Mouse (Mus musculus): Measurements from ENCODE around the gene Cryz. TPM values are rescaled to one million over a fixed set of nuclear protein-coding genes. Genes with fewer than 3 reads are reported as not detected.

Gene Cryz
- polyA plus RNA-seq (2014; fragmentation: Illumina TruSeq; extraction: RNeasy Lipid Tissue Mini Kit (QIAGEN cat#74804)): 21.6 TPM

GRCm38 (mm10) chr3:154596488-154596933 is at the start of gene Cryz:
Gene Cryz, plus strand, starts transcription at chr3:154596711.

DNA sequence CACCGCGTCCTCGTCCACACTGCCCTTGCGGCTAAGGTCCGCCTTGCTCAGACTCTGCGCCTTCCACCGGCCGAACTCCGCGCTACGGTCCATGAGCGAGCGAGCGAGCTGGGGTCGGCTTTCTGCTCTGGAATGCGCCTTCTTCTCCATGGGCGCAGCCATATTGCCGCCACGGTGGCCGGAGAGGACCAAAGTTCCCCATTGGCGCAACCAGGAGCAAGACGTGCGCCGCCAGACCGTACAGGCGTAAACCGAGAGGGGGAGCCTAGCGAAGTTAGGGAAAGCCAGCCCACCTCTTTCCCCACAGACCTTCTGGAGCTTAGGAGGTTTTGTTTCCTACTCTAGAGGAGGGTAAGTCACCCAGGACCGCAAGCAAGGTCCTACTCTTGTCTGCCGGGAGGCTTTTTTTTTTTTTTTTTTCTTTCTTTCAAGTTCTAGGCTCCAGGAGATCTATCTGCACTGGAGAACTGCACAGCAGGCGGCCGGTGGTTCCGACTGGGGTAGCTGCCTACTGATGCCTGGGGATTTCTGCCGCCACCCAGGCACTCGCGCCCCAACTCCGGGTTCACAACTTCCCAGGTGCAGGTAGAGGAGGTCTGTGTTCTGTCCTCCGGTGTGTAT is 533 bp downstream of the Cryz start, which contains the start of gene Tyw3:
Tyw3 (minus strand) TSS at position 171 of the 621 bp plus-strand sequence.

DNA sequence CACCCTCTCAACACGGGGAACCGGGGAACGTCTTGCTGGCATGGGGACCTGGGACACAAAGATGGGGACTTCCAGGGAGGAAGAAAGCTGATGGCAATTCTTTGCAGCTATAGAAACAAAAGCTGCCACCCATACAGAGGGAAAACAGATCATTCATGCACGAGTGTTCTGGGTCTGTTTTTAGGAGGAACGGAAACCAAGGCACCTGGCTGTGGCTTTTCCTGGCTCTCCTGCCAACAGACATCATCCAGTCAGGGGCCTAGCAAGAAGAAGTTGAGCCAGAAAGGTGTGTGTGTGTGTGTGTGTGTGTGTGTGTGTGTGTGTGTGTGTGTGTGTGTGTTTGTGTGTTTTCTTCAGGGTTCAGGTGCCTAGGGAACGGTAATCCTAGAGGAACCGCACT is 67.0 kb downstream of the Cryz start, which contains the start of gene Erich3:
Erich3 (plus strand) TSS at position 315 of the 400 bp plus-strand sequence.

Other genes with a start within 250 kb of the Cryz start
- 4.8 TPM for gene Tyw3, start 393 bp downstream of the Cryz start, polyA plus RNA-seq (2014; fragmentation: Illumina TruSeq; extraction: RNeasy Lipid Tissue Mini Kit (QIAGEN cat#74804))
- 6.0 TPM for gene Erich3, start 67.1 kb downstream of the Cryz start, polyA plus RNA-seq (2014; fragmentation: Illumina TruSeq; extraction: RNeasy Lipid Tissue Mini Kit (QIAGEN cat#74804))